Mouse (Mus musculus) cerebellum, postnatal 14 days (tissue): ENCODE results near the gene Fut8.

Experiments used
- DNase-seq, 2 experiments: peaks; one replicate each; pipeline ENCODE4 v3.0.0; 2021; ENCODE audit warnings: mixed read lengths in 2 of 2

Fut8 gene

GRCm38 (mm10) chr12:77309507-77309906, 71.6 kb downstream of the Fut8 start:
- DNase-seq: no peak

GRCm38 (mm10) chr12:77313502-77313901, 75.6 kb downstream of the Fut8 start:
- DNase-seq: no peak

GRCm38 (mm10) chr12:77324142-77324541, 86.2 kb downstream of the Fut8 start:
- no peak for DNase-seq

GRCm38 (mm10) chr12:77346521-77346920, 108.6 kb downstream of the Fut8 start:
- DNase-seq: no peak

- DNase-seq: no peak
Observed at GRCm38 (mm10) chr12:77349543-77349942, 111.6 kb downstream of the Fut8 start.

- DNase-seq: no peak
Observed at GRCm38 (mm10) chr12:77415720-77416119, 177.8 kb downstream of the Fut8 start.

- no peak for DNase-seq
Observed at GRCm38 (mm10) chr12:77421667-77422393, 183.9 kb downstream of the Fut8 start.

GRCm38 (mm10) chr12:77426093-77426492, 188.2 kb downstream of the Fut8 start:
- no peak for DNase-seq

- DNase-seq: no peak
Observed at GRCm38 (mm10) chr12:77428165-77428564, 190.2 kb downstream of the Fut8 start.

GRCm38 (mm10) chr12:77429381-77429780, 191.5 kb downstream of the Fut8 start:
- no peak for DNase-seq

- DNase-seq: no peak
Observed at GRCm38 (mm10) chr12:77436733-77437132, 198.8 kb downstream of the Fut8 start.

GRCm38 (mm10) chr12:77450816-77451215, 212.9 kb downstream of the Fut8 start:
- DNase-seq: no peak

GRCm38 (mm10) chr12:77466178-77466577, 228.3 kb downstream of the Fut8 start:
- DNase-seq: no peak

GRCm38 (mm10) chr12:77479931-77480330, 242.0 kb downstream of the Fut8 start:
- no peak for DNase-seq

GRCm38 (mm10) chr12:77481153-77481552, 243.2 kb downstream of the Fut8 start:
- DNase-seq: no peak

GRCm38 (mm10) chr12:77481799-77482198, 243.9 kb downstream of the Fut8 start:
- DNase-seq: peak; percentile 74 to 77

- no peak for DNase-seq
Observed at GRCm38 (mm10) chr12:77483180-77483855, 245.4 kb downstream of the Fut8 start.

GRCm38 (mm10) chr12:77484761-77485160, 246.8 kb downstream of the Fut8 start:
- peak; percentile 32 to 52 for DNase-seq

- DNase-seq: peak; percentile 75 to 85
Observed at GRCm38 (mm10) chr12:77491478-77491877, 253.6 kb downstream of the Fut8 start.

- peak; percentile 29 to 30 for DNase-seq
Observed at GRCm38 (mm10) chr12:77495781-77496180, 257.9 kb downstream of the Fut8 start.

GRCm38 (mm10) chr12:77498153-77498552, 260.2 kb downstream of the Fut8 start:
- DNase-seq: no peak

- peak; percentile 84 to 86 for DNase-seq
Observed at GRCm38 (mm10) chr12:77500439-77501055, 262.6 kb downstream of the Fut8 start.

- DNase-seq: peak; percentile 24 to 40
Observed at GRCm38 (mm10) chr12:77501466-77502240, 263.7 kb downstream of the Fut8 start.
